Mouse (Mus musculus): ENCODE measurements around the gene Pan2.

DNA sequence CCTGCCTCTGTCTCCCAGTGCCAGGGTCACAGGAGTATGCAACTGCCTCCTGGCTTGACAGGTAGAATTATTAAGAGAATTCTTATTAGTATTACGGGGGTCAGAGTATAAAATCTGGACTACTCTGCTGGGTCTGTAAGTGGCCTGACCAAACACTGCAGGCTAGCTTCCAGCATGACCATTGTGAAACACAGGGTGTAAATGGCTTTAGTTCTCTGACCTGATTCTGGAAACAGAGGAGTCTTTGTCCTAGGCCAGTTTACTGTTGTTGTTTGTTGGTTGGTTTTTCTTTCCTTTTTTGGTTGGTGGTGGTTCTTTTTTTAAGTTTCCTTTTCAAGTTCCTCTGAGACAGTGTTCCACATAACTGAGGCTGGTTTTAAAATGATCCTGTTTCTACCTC lies 40.3 kb downstream of the Pan2 start:
- TF ChIP-seq POLR2A (IDR thresholded peaks at IDR 0.05; ENCODE audit: borderline replicate concordance, insufficient read depth, low read length) = no peak
- TF ChIP-seq CTCF (IDR thresholded peaks at IDR 0.05; ENCODE audit: borderline replicate concordance, insufficient read depth, low read depth, low read length) = no peak
